Mouse (Mus musculus): Measurements from ENCODE around the gene Hsd17b7. TPM values are rescaled to one million over a fixed set of nuclear protein-coding genes. Genes with fewer than 3 reads are reported as not detected.
"Not testable (repeated sequence)": the region's sequence is repeated elsewhere in the genome, so short reads cannot be mapped to it uniquely, and the experiment has no call there.

Hsd17b7 gene
- total RNA-seq (2021): 16.2 and 27.8 TPM in 2 replicates
- long read RNA-seq, experiment 1, full-length matches to known transcripts: 22 of 30 reads
- long read RNA-seq, experiment 1, partial matches to known transcripts: 1 of 30 reads
- long read RNA-seq, experiment 1, other reads (novel, unspliced or antisense): 7 of 30 reads
- long read RNA-seq, experiment 2, full-length matches to known transcripts: 7 of 8 reads
- long read RNA-seq, experiment 2, partial matches to known transcripts: 0 of 8 reads
- long read RNA-seq, experiment 2, other reads (novel, unspliced or antisense): 1 of 8 reads

- peak; percentile 99 for DNase-seq
These were observed at the start of gene Hsd17b7 for GRCm38 (mm10) chr1:169968792-169969515. Gene Hsd17b7, minus strand, starts transcription at chr1:169969241.

GRCm38 (mm10) chr1:170014784-170015183 is 45.7 kb upstream of the Hsd17b7 start:
- DNase-seq: no peak

- DNase-seq: no peak
These were observed 41.9 kb upstream of the Hsd17b7 start for GRCm38 (mm10) chr1:170010716-170011505.

- no peak for DNase-seq
These were observed 40.3 kb upstream of the Hsd17b7 start for GRCm38 (mm10) chr1:170009296-170009695.

- DNase-seq: no peak
These were observed 39.6 kb upstream of the Hsd17b7 start for GRCm38 (mm10) chr1:170008432-170009220.

GRCm38 (mm10) chr1:170006516-170006915 is 37.5 kb upstream of the Hsd17b7 start:
- no peak for DNase-seq

- DNase-seq: no peak
These were observed 36.3 kb upstream of the Hsd17b7 start for GRCm38 (mm10) chr1:170005297-170005696.

GRCm38 (mm10) chr1:169993901-169994300 is 24.9 kb upstream of the Hsd17b7 start:
- not testable (repeated sequence) for DNase-seq

- DNase-seq: no peak
These were observed 17.1 kb upstream of the Hsd17b7 start for GRCm38 (mm10) chr1:169986166-169986565.

GRCm38 (mm10) chr1:169977621-169978020 is 8.6 kb upstream of the Hsd17b7 start:
- DNase-seq: no peak

- no peak for DNase-seq
These were observed 3.0 kb upstream of the Hsd17b7 start for GRCm38 (mm10) chr1:169971998-169972397.

- no peak for DNase-seq
These were observed 1.9 kb upstream of the Hsd17b7 start for GRCm38 (mm10) chr1:169970936-169971335.

- DNase-seq: no peak
These were observed 460 bp upstream of the Hsd17b7 start for GRCm38 (mm10) chr1:169969516-169969886.

GRCm38 (mm10) chr1:169953106-169953505 is 15.9 kb downstream of the Hsd17b7 start:
- no peak for DNase-seq

- DNase-seq: no peak
These were observed 16.4 kb downstream of the Hsd17b7 start for GRCm38 (mm10) chr1:169952636-169953035.

GRCm38 (mm10) chr1:169951561-169951960 is 17.5 kb downstream of the Hsd17b7 start:
- no peak for DNase-seq

GRCm38 (mm10) chr1:169950651-169951050 is 18.4 kb downstream of the Hsd17b7 start:
- DNase-seq: no peak

GRCm38 (mm10) chr1:169949981-169950380 is 19.1 kb downstream of the Hsd17b7 start:
- DNase-seq: no peak

- DNase-seq: no peak
These were observed 20.2 kb downstream of the Hsd17b7 start for GRCm38 (mm10) chr1:169948866-169949265.

GRCm38 (mm10) chr1:169948280-169948679 is 20.8 kb downstream of the Hsd17b7 start:
- no peak for DNase-seq

GRCm38 (mm10) chr1:169947654-169948053 is 21.4 kb downstream of the Hsd17b7 start:
- no peak for DNase-seq

GRCm38 (mm10) chr1:169946004-169946403 is 23.0 kb downstream of the Hsd17b7 start:
- DNase-seq: no peak
